Mouse (Mus musculus): ENCODE measurements around the gene Clip3. TPM values are rescaled to one million over a fixed set of nuclear protein-coding genes. Genes with fewer than 3 reads are reported as not detected.

The Clip3 gene
- 233 and 314 TPM in 2 replicates for polyA plus RNA-seq (2012; rRNA removed)

GRCm38 (mm10) chr7:30291215-30292131 is at the start of gene Clip3:
TSS of gene Clip3 (plus strand) at chr7:30291728.
- DNase-seq (ENCODE audit: low read depth): peak; percentile 94
- 0 out of 2 replicates have a peak, but pooled peaks have one; percentile 1 for TF ChIP-seq CTCF (IDR thresholded peaks at IDR 0.05; ENCODE audit: borderline replicate concordance, extremely low read depth, insufficient read depth, insufficient read length)
- peak; percentile 49; the same call in 1 of the 2 replicates for TF ChIP-seq POLR2A (IDR thresholded peaks at IDR 0.05; ENCODE audit: borderline replicate concordance, extremely low read depth, insufficient read depth, insufficient read length, poor library complexity, severe bottlenecking)

GRCm38 (mm10) chr7:30251956-30252954 is 39.3 kb upstream of the Clip3 start:
- no peak for TF ChIP-seq POLR2A (IDR thresholded peaks at IDR 0.05; ENCODE audit: borderline replicate concordance, extremely low read depth, insufficient read depth, insufficient read length, poor library complexity, severe bottlenecking)
- TF ChIP-seq CTCF (IDR thresholded peaks at IDR 0.05; ENCODE audit: borderline replicate concordance, extremely low read depth, insufficient read depth, insufficient read length): no peak
- DNase-seq (ENCODE audit: low read depth): no peak

- no peak for DNase-seq (ENCODE audit: low read depth)
- TF ChIP-seq POLR2A (IDR thresholded peaks at IDR 0.05; ENCODE audit: borderline replicate concordance, extremely low read depth, insufficient read depth, insufficient read length, poor library complexity, severe bottlenecking) (no peak), CTCF (IDR thresholded peaks at IDR 0.05; ENCODE audit: borderline replicate concordance, extremely low read depth, insufficient read depth, insufficient read length) (no peak)
Measured at GRCm38 (mm10) chr7:30265041-30265440, 26.5 kb upstream of the Clip3 start.

- no peak for TF ChIP-seq POLR2A (IDR thresholded peaks at IDR 0.05; ENCODE audit: borderline replicate concordance, extremely low read depth, insufficient read depth, insufficient read length, poor library complexity, severe bottlenecking)
- no peak for TF ChIP-seq CTCF (IDR thresholded peaks at IDR 0.05; ENCODE audit: borderline replicate concordance, extremely low read depth, insufficient read depth, insufficient read length)
- no peak for DNase-seq (ENCODE audit: low read depth)
Measured at GRCm38 (mm10) chr7:30265531-30265930, 26.0 kb upstream of the Clip3 start.

- TF ChIP-seq POLR2A (IDR thresholded peaks at IDR 0.05; ENCODE audit: borderline replicate concordance, extremely low read depth, insufficient read depth, insufficient read length, poor library complexity, severe bottlenecking) (no peak), CTCF (IDR thresholded peaks at IDR 0.05; ENCODE audit: borderline replicate concordance, extremely low read depth, insufficient read depth, insufficient read length) (no peak)
- no peak for DNase-seq (ENCODE audit: low read depth)
Measured at GRCm38 (mm10) chr7:30265935-30266334, 25.6 kb upstream of the Clip3 start.

GRCm38 (mm10) chr7:30266780-30267179 is 24.7 kb upstream of the Clip3 start:
- DNase-seq (ENCODE audit: low read depth): no peak
- TF ChIP-seq CTCF (IDR thresholded peaks at IDR 0.05; ENCODE audit: borderline replicate concordance, extremely low read depth, insufficient read depth, insufficient read length): no peak
- TF ChIP-seq POLR2A (IDR thresholded peaks at IDR 0.05; ENCODE audit: borderline replicate concordance, extremely low read depth, insufficient read depth, insufficient read length, poor library complexity, severe bottlenecking): no peak

- TF ChIP-seq CTCF (IDR thresholded peaks at IDR 0.05; ENCODE audit: borderline replicate concordance, extremely low read depth, insufficient read depth, insufficient read length) (no peak), POLR2A (IDR thresholded peaks at IDR 0.05; ENCODE audit: borderline replicate concordance, extremely low read depth, insufficient read depth, insufficient read length, poor library complexity, severe bottlenecking) (no peak)
- DNase-seq (ENCODE audit: low read depth): no peak
Measured at GRCm38 (mm10) chr7:30269641-30270040, 21.9 kb upstream of the Clip3 start.

GRCm38 (mm10) chr7:30274383-30274782 is 17.1 kb upstream of the Clip3 start:
- DNase-seq (ENCODE audit: low read depth): no peak
- TF ChIP-seq POLR2A (IDR thresholded peaks at IDR 0.05; ENCODE audit: borderline replicate concordance, extremely low read depth, insufficient read depth, insufficient read length, poor library complexity, severe bottlenecking) (no peak), CTCF (IDR thresholded peaks at IDR 0.05; ENCODE audit: borderline replicate concordance, extremely low read depth, insufficient read depth, insufficient read length) (no peak)

- TF ChIP-seq POLR2A (IDR thresholded peaks at IDR 0.05; ENCODE audit: borderline replicate concordance, extremely low read depth, insufficient read depth, insufficient read length, poor library complexity, severe bottlenecking): no peak
- TF ChIP-seq CTCF (IDR thresholded peaks at IDR 0.05; ENCODE audit: borderline replicate concordance, extremely low read depth, insufficient read depth, insufficient read length): no peak
- no peak for DNase-seq (ENCODE audit: low read depth)
Measured at GRCm38 (mm10) chr7:30278911-30279310, 12.6 kb upstream of the Clip3 start.

GRCm38 (mm10) chr7:30279536-30279935 is 12.0 kb upstream of the Clip3 start:
- no peak for DNase-seq (ENCODE audit: low read depth)
- TF ChIP-seq CTCF (IDR thresholded peaks at IDR 0.05; ENCODE audit: borderline replicate concordance, extremely low read depth, insufficient read depth, insufficient read length): no peak
- TF ChIP-seq POLR2A (IDR thresholded peaks at IDR 0.05; ENCODE audit: borderline replicate concordance, extremely low read depth, insufficient read depth, insufficient read length, poor library complexity, severe bottlenecking): no peak
